Mouse (Mus musculus) brain, adult 2 months (tissue): Measurements from ENCODE around the gene E130309D02Rik.

ENCODE experiments used
- DNase-seq: peaks from one replicate; pipeline ENCODE4 v3.0.0; 2011; ENCODE audit warnings: low read depth, low spot score

E130309D02Rik gene

GRCm38 (mm10) chr5:143314730-143315513 lies at the start of gene E130309D02Rik:
Gene E130309D02Rik (minus strand): TSS chr5:143315360.
- DNase-seq, result peak; percentile 92

- peak; percentile 51 for DNase-seq
These were observed 48.8 kb upstream of the E130309D02Rik start for GRCm38 (mm10) chr5:143363678-143364615.

- peak; percentile 45 for DNase-seq
These were observed 46.3 kb upstream of the E130309D02Rik start for GRCm38 (mm10) chr5:143361428-143361827.

- DNase-seq, result no peak
These were observed 44.8 kb upstream of the E130309D02Rik start for GRCm38 (mm10) chr5:143360000-143360399.

- peak; percentile 39 for DNase-seq
These were observed 44.1 kb upstream of the E130309D02Rik start for GRCm38 (mm10) chr5:143359263-143359662.

- no peak for DNase-seq
These were observed 42.4 kb upstream of the E130309D02Rik start for GRCm38 (mm10) chr5:143357564-143357963.

GRCm38 (mm10) chr5:143356686-143357388 lies 41.7 kb upstream of the E130309D02Rik start, which contains the start of gene Grid2ip:
Gene Grid2ip (plus strand): TSS chr5:143357338.
- DNase-seq, result no peak

GRCm38 (mm10) chr5:143356017-143356416 lies 40.9 kb upstream of the E130309D02Rik start:
- no peak for DNase-seq

- DNase-seq, result peak; percentile 32
These were observed 31.2 kb upstream of the E130309D02Rik start for GRCm38 (mm10) chr5:143346367-143346766.

- DNase-seq, result no peak
These were observed 24.4 kb upstream of the E130309D02Rik start for GRCm38 (mm10) chr5:143339603-143340002.

- DNase-seq, result no peak
These were observed 21.4 kb upstream of the E130309D02Rik start for GRCm38 (mm10) chr5:143336559-143336958.

- no peak for DNase-seq
These were observed 19.9 kb upstream of the E130309D02Rik start for GRCm38 (mm10) chr5:143335089-143335460.

- no peak for DNase-seq
These were observed 19.4 kb upstream of the E130309D02Rik start for GRCm38 (mm10) chr5:143334418-143335088.

- DNase-seq, result peak; percentile 93
These were observed 18.7 kb upstream of the E130309D02Rik start for GRCm38 (mm10) chr5:143333872-143334271.

GRCm38 (mm10) chr5:143328690-143329495 lies 13.7 kb upstream of the E130309D02Rik start, which contains the start of gene Zdhhc4:
Gene Zdhhc4 (minus strand): TSS chr5:143329256.
- DNase-seq, result peak; percentile 96

- no peak for DNase-seq
These were observed 2.1 kb upstream of the E130309D02Rik start for GRCm38 (mm10) chr5:143317288-143317610.

GRCm38 (mm10) chr5:143316605-143317287 lies 1.6 kb upstream of the E130309D02Rik start:
- no peak for DNase-seq

GRCm38 (mm10) chr5:143315514-143315888 lies 341 bp upstream of the E130309D02Rik start:
- no peak for DNase-seq

- DNase-seq, result no peak
These were observed 904 bp downstream of the E130309D02Rik start for GRCm38 (mm10) chr5:143314183-143314729.
